Mouse (Mus musculus) gastrocnemius, postnatal 10 days (tissue): Measurements from ENCODE around the gene Limch1. TPM values are rescaled to one million over a fixed set of nuclear protein-coding genes. Genes with fewer than 3 reads are reported as not detected.
A peak's percentile ranks its signal among the peaks of the same experiment; 100 is the strongest.

ENCODE experiments used
- DNase-seq: peaks from one replicate; pipeline ENCODE4 v3.0.0; 2021; ENCODE audit warnings: mixed read lengths
- total RNA-seq, 2 experiments: library from RNA; stranded (reverse); gene quantifications; 2 replicates each; pipeline ENCODE4 v1.2.3; 2021

The Limch1 gene
- total RNA-seq, 2 experiments from 2014 or later, result 166 to 172 TPM

GRCm38 (mm10) chr5:66746761-66747160 lies 1.1 kb downstream of the Limch1 start:
- no peak for DNase-seq

GRCm38 (mm10) chr5:66747761-66748430 lies 2.3 kb downstream of the Limch1 start:
- no peak for DNase-seq

- no peak for DNase-seq
Measured at GRCm38 (mm10) chr5:66748448-66749115, 3.0 kb downstream of the Limch1 start.

- DNase-seq, result no peak
Measured at GRCm38 (mm10) chr5:66750641-66751040, 5.0 kb downstream of the Limch1 start.

- DNase-seq, result no peak
Measured at GRCm38 (mm10) chr5:66751332-66751980, 5.8 kb downstream of the Limch1 start.

- DNase-seq, result no peak
Measured at GRCm38 (mm10) chr5:66753620-66754019, 8.0 kb downstream of the Limch1 start.

GRCm38 (mm10) chr5:66756821-66757705 lies 11.4 kb downstream of the Limch1 start:
- no peak for DNase-seq

- DNase-seq, result no peak
Measured at GRCm38 (mm10) chr5:66757706-66758237, 12.1 kb downstream of the Limch1 start.

GRCm38 (mm10) chr5:66759354-66759753 lies 13.7 kb downstream of the Limch1 start:
- DNase-seq, result no peak

- peak; percentile 29 for DNase-seq
Measured at GRCm38 (mm10) chr5:66760747-66761146, 15.1 kb downstream of the Limch1 start.

GRCm38 (mm10) chr5:66762006-66762405 lies 16.4 kb downstream of the Limch1 start:
- DNase-seq, result peak; percentile 33

- DNase-seq, result no peak
Measured at GRCm38 (mm10) chr5:66764129-66764528, 18.5 kb downstream of the Limch1 start.

- DNase-seq, result no peak
Measured at GRCm38 (mm10) chr5:66765911-66766310, 20.3 kb downstream of the Limch1 start.

- DNase-seq, result no peak
Measured at GRCm38 (mm10) chr5:66768034-66768433, 22.4 kb downstream of the Limch1 start.

- no peak for DNase-seq
Measured at GRCm38 (mm10) chr5:66769070-66769469, 23.4 kb downstream of the Limch1 start.

GRCm38 (mm10) chr5:66769558-66769957 lies 23.9 kb downstream of the Limch1 start:
- no peak for DNase-seq

- DNase-seq, result no peak
Measured at GRCm38 (mm10) chr5:66777999-66778710, 32.5 kb downstream of the Limch1 start.

GRCm38 (mm10) chr5:66780371-66780770 lies 34.7 kb downstream of the Limch1 start:
- no peak for DNase-seq

- DNase-seq, result no peak
Measured at GRCm38 (mm10) chr5:66781507-66781906, 35.9 kb downstream of the Limch1 start.

- no peak for DNase-seq
Measured at GRCm38 (mm10) chr5:66782851-66783250, 37.2 kb downstream of the Limch1 start.

- DNase-seq, result no peak
Measured at GRCm38 (mm10) chr5:66784624-66785361, 39.2 kb downstream of the Limch1 start.
